Mouse (Mus musculus): Measurements from ENCODE around the gene Aaed1. TPM values are rescaled to one million over a fixed set of nuclear protein-coding genes. Genes with fewer than 3 reads are reported as not detected.

Gene Aaed1
- polyA plus RNA-seq, 1 experiment = 0.14 TPM

DNA sequence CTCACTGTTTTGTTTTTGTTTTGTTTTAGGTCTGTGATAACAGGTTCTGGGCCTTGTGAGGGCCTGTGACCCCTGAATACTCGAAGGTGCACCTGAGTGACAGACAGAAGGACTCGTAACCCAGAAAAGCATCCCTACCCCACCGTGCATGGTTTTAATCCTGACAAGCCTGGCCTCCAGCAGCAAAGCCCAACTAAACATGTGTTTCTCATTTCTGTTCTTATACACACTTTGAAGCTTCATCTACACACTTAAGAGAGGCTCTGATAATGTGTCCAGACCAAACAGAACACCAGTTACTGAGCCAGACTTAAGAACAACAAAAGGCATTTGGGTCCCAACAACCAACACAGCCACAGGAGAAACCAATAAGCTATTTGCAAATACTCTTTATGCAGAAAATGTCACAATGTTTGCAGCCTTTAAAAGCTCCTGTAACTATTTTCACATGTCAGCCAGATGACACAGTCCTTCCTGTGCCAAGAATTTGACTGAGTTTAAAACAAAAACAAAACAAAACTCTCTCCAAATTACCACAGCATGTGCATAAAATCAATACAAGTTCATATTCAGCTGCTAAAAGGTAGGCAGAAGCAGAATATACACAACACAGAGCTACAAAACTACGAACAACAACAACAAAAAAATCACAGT lies 77.3 kb downstream of the Aaed1 start:
- TF ChIP-seq TAL1 (IDR thresholded peaks at IDR 0.05; ENCODE audit: low read length) (no peak), GATA1 (IDR thresholded peaks at IDR 0.05; ENCODE audit: low read length) (no peak)
- H3K4me1 ChIP-seq (ENCODE audit: control insufficient read depth) = peaks cover 9% of the 10 kb centered on the region
- H3K36me3 ChIP-seq (ENCODE audit: control insufficient read depth) = no peaks in the 10 kb centered on the region
- H3K27me3 ChIP-seq (ENCODE audit: control insufficient read depth) = no peaks in the 10 kb centered on the region
- H3K4me3 ChIP-seq (replicated peaks) = no peak overlapping the region
- no peaks in the 10 kb centered on the region for H3K9me3 ChIP-seq (ENCODE audit: control insufficient read depth, low read length)

DNA sequence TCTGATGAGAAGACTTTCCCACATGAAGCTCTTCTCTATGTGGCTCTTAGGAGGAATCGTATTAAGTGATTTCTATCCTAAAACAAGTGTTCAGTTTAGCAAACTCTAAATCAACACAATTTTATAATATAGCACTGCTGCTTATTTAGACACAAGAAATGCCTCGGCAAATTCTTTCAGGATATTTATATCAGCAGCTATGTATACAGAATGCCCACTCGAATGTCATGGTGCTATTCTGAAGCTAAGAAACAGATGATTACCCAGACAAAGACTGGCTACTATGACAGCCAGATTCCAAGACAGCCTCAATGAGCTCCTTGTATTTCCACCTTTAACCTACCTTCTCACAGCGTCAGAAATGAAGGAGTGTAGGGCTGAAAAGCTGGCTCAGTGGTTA lies 79.4 kb downstream of the Aaed1 start:
- no peak for TF ChIP-seq GATA1 (IDR thresholded peaks at IDR 0.05; ENCODE audit: low read length)
- no peak for TF ChIP-seq TAL1 (IDR thresholded peaks at IDR 0.05; ENCODE audit: low read length)
- no peaks in the 10 kb centered on the region for H3K27me3 ChIP-seq (ENCODE audit: control insufficient read depth)
- no peak overlapping the region for H3K4me3 ChIP-seq (replicated peaks)
- H3K9me3 ChIP-seq (ENCODE audit: control insufficient read depth, low read length) = no peaks in the 10 kb centered on the region
- no peaks in the 10 kb centered on the region for H3K36me3 ChIP-seq (ENCODE audit: control insufficient read depth)
- H3K4me1 ChIP-seq (ENCODE audit: control insufficient read depth) = peaks cover 9% of the 10 kb centered on the region

DNA sequence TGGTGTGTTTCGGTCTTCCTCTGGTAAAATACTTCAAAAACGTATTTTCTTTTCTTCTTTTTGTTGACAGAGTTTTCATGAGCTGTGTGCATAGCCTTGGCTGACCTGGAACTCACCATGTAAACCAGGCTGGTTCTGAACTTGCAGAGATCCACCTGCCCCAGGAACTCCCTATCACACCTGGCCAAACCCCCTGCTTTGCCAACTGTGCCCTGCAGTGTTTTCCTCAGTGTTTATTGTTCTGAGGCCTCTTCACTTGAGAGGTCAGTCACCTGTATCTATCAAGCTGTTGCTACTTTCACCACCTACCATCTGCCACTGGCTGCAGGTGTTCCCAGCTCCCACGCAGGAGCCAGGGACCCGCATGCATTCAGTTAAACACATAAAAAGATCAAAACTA lies 85.8 kb downstream of the Aaed1 start:
- TF ChIP-seq TAL1 (IDR thresholded peaks at IDR 0.05; ENCODE audit: low read length) (no peak), GATA1 (IDR thresholded peaks at IDR 0.05; ENCODE audit: low read length) (no peak)
- Histone ChIP-seq H3K9me3 (ENCODE audit: control insufficient read depth, low read length) (no peaks in the 10 kb centered on the region), H3K27me3 (ENCODE audit: control insufficient read depth) (no peaks in the 10 kb centered on the region), H3K4me1 (ENCODE audit: control insufficient read depth) (no peaks in the 10 kb centered on the region), H3K4me3 (replicated peaks) (no peak overlapping the region), H3K36me3 (ENCODE audit: control insufficient read depth) (no peaks in the 10 kb centered on the region; the same call in 1 of the 2 replicates)

DNA sequence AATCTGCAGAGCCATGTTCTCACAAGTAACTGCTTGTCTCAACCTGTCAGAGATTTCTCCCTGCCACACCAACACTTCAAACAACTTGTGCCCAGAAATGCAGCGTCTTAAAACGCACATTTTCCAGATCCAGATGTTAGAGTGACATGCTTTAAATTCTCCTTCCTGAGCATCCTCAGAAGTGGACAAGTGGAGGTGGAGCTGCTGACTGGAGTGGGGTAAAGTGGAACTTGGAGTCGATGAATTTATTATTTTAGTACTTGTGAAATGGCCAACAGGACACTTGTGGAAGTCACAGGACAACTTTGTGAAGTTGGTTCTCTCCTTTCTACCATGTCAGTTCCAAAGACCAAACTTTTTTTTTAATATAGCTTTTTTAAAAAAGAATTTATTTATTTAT lies 86.8 kb downstream of the Aaed1 start:
- Histone ChIP-seq H3K4me1 (ENCODE audit: control insufficient read depth) (no peaks in the 10 kb centered on the region), H3K9me3 (ENCODE audit: control insufficient read depth, low read length) (no peaks in the 10 kb centered on the region), H3K36me3 (ENCODE audit: control insufficient read depth) (no peaks in the 10 kb centered on the region; the same call in 1 of the 2 replicates), H3K4me3 (replicated peaks) (no peak overlapping the region), H3K27me3 (ENCODE audit: control insufficient read depth) (no peaks in the 10 kb centered on the region)
- TF ChIP-seq TAL1 (IDR thresholded peaks at IDR 0.05; ENCODE audit: low read length) = no peak
- TF ChIP-seq GATA1 (IDR thresholded peaks at IDR 0.05; ENCODE audit: low read length) = no peak

Other genes starting within 250 kb of the Aaed1 start
- not detected in 2 replicates for gene Hsd17b3, start 223.5 kb downstream of the Aaed1 start, polyA plus RNA-seq (2012)
- 0.18 and 0.41 TPM in 2 replicates for gene Slc35d2, start 183.3 kb downstream of the Aaed1 start, polyA plus RNA-seq (2012)
- gene Zfp367, start 159.5 kb downstream of the Aaed1 start, polyA plus RNA-seq (2012) = 1.6 and 2.3 TPM in 2 replicates
- 1.4 and 1.5 TPM in 2 replicates for gene Habp4, start 150.9 kb downstream of the Aaed1 start, polyA plus RNA-seq (2012)
- gene Cdc14b, start 37.4 kb downstream of the Aaed1 start, polyA plus RNA-seq (2012) = 0.01 TPM in 1 of 2 replicates, not detected in the other
- gene Ctsl, start 58.2 kb upstream of the Aaed1 start, polyA plus RNA-seq (2012) = 0.29 TPM in 1 of 2 replicates, not detected in the other
- 0.86 and 1.3 TPM in 2 replicates for gene Cdk20, start 119.6 kb upstream of the Aaed1 start, polyA plus RNA-seq (2012)
- not detected in 2 replicates for gene Fam240b, start 185.1 kb upstream of the Aaed1 start, polyA plus RNA-seq (2012)